9 mouse cellular contexts compared by ENCODE assay signal in the genomic region with DNA sequence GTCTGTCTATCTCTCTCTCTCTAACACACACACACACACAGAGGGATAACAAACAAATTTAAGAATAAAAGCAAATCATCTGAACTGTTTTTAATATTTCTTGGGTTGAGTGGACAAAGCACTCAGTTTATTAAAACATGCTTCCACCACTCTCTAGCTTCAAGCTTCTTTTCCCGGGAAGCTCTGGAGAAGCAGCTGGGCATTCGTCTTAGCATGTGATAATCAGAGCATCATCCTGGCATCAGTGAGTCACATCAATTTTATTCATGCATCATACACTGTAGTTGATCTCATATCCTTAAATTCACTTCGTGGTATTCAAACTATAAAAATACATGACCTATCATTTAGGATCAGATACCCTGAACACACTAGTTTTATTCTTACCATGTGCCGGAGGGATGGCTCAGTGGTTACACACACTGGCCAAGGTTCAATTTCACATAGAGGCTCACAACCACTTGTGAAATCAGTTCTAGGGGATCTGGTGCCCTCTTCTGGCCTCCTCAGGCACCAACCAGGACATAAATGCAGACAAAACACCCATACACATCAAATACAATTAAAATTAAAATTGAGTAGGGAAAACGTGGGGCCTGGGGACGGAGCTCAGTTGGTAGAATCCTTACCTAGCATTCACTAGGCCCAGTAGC.
DNase-seq lines count a peak whose midpoint lies in the region; ATAC-seq and TF ChIP-seq lines count a peak whose summit lies in the region.
"Had no signal": no experiment of that assay in that cellular context is flagged by ENCODE, and none has a peak within 500 bp of the region (broad histone marks: within the 10 kb centered on the region; RNA-seq: fewer than 3 reads in every experiment).

No protein-coding gene starts in this region.

- intact Hi-C loops in left cerebral cortex, postnatal 10 days (cut with DNase I): no loop called here

- peaks cover 7% of the 10 kb centered on the region for H3K4me1 ChIP-seq in liver, adult 2 months (ENCODE audit: control insufficient read depth, insufficient read depth, low read length)
- peaks cover 67% of the 10 kb centered on the region for H3K4me1 ChIP-seq in liver, embryonic 12.5 days
- H3K4me1 ChIP-seq in embryonic facial prominence, embryonic 11.5 days (ENCODE audit: control insufficient read depth, insufficient read depth, low read length): no peaks in the 10 kb centered on the region; the same call in 1 of the 2 replicates

- no peaks in the 10 kb centered on the region for H3K9me3 ChIP-seq in liver, embryonic 12.5 days (replicated peaks)
- H3K9me3 ChIP-seq in embryonic facial prominence, embryonic 11.5 days (replicated peaks; ENCODE audit: control insufficient read depth, low read length): no peaks in the 10 kb centered on the region

- ATAC-seq in liver, embryonic 12.5 days: no peak
- no peak for ATAC-seq in embryonic facial prominence, embryonic 11.5 days (replicated peaks; ENCODE audit: insufficient number of reproducible peaks, low FRiP score, low TSS enrichment, low read depth)

- peak; percentile 24 for DNase-seq in adrenal gland, adult 2 months
- no peak for DNase-seq in adrenal gland, adult 8-10 months
- DNase-seq in liver, adult 2 months (ENCODE audit: extremely low read depth, low read depth, low spot score): peak; percentile 55
- peak; percentile 51 for DNase-seq in embryonic facial prominence, embryonic 11.5 days (ENCODE audit: low spot score)
- DNase-seq in spleen, postnatal 36 days (ENCODE audit: low spot score in 2 of 2): peak; percentile 36 to 52
- DNase-seq in right cerebral cortex, adult 18-20 months: no peak
- no peak for DNase-seq in left cerebral cortex, postnatal 10 days (ENCODE audit: extremely low spot score in 1 of 2, low spot score in 2 of 2)

- no peak overlapping the region for H3K9ac ChIP-seq in liver, adult 2 months (ENCODE audit: low read depth, low read length)
- H3K9ac ChIP-seq in liver, embryonic 12.5 days: no peak overlapping the region
- H3K9ac ChIP-seq in embryonic facial prominence, embryonic 11.5 days (replicated peaks; ENCODE audit: low read length): no peak overlapping the region

- no peak overlapping the region for H3K4me3 ChIP-seq in liver, adult 2 months (ENCODE audit: insufficient read depth, low read depth, low read length)
- H3K4me3 ChIP-seq in liver, embryonic 12.5 days: no peak overlapping the region
- no peak overlapping the region for H3K4me3 ChIP-seq in embryonic facial prominence, embryonic 11.5 days (ENCODE audit: low read depth, low read length)

- H3K36me3 ChIP-seq in liver, adult 2 months (ENCODE audit: control insufficient read depth, insufficient read depth, low read length): no peaks in the 10 kb centered on the region
- no peaks in the 10 kb centered on the region; the same call in 1 of the 2 replicates for H3K36me3 ChIP-seq in liver, embryonic 12.5 days
- no peaks in the 10 kb centered on the region for H3K36me3 ChIP-seq in embryonic facial prominence, embryonic 11.5 days (replicated peaks; ENCODE audit: control insufficient read depth, insufficient read depth, low read depth, low read length)

- 0 out of 2 replicates have a peak, but pooled peaks cover 2% of the 10 kb centered on the region for H3K79me2 ChIP-seq in liver, adult 2 months (ENCODE audit: control insufficient read depth, insufficient read depth, low read length)

- no peak for TF ChIP-seq POLR2A in liver, adult 2 months (IDR thresholded peaks at IDR 0.05; ENCODE audit: extremely low read depth, insufficient read depth, low read length)

- H3K27ac ChIP-seq in liver, adult 2 months (replicated peaks; ENCODE audit: insufficient read depth, low read depth, low read length): no peak overlapping the region
- H3K27ac ChIP-seq in liver, embryonic 12.5 days: no peak overlapping the region
- no peak overlapping the region for H3K27ac ChIP-seq in embryonic facial prominence, embryonic 11.5 days (replicated peaks; ENCODE audit: low read depth, low read length)
- H3K27ac ChIP-seq: macrophage had no signal

- H3K4me2 ChIP-seq in liver, embryonic 12.5 days: no peak overlapping the region
- H3K4me2 ChIP-seq in embryonic facial prominence, embryonic 11.5 days (ENCODE audit: low read depth, low read length): no peak overlapping the region

- WGBS in liver, adult 2 months: 62% methylated on average over 6 of the region's 6 CpGs
- 54% methylated on average over 6 of the region's 6 CpGs for WGBS in liver, embryonic 12.5 days (ENCODE audit: insufficient replicate concordance)
- 74% methylated on average over 6 of the region's 6 CpGs for WGBS in embryonic facial prominence, embryonic 11.5 days

- H3K27me3 ChIP-seq in liver, adult 2 months (ENCODE audit: control insufficient read depth, insufficient read depth, low read length): no peaks in the 10 kb centered on the region
- H3K27me3 ChIP-seq in liver, embryonic 12.5 days (replicated peaks): peaks cover 18% of the 10 kb centered on the region
- no peaks in the 10 kb centered on the region for H3K27me3 ChIP-seq in embryonic facial prominence, embryonic 11.5 days (ENCODE audit: control insufficient read depth, insufficient read depth, low read length)

- peak; percentile 56; the same call in 1 of the 2 replicates for TF ChIP-seq CTCF in liver, adult 2 months (IDR thresholded peaks at IDR 0.05; ENCODE audit: low read depth, low read length)

Comparison
In these comparisons a context has a peak if more than half of its experiments do, and no peak if none do; other contexts are left out.
1. DNase-seq: peak in adrenal gland, adult 2 months (single experiment), liver, adult 2 months (single experiment), embryonic facial prominence, embryonic 11.5 days (single experiment) and spleen, postnatal 36 days (2 of 2); none in adrenal gland, adult 8-10 months (single experiment), right cerebral cortex, adult 18-20 months (single experiment) and left cerebral cortex, postnatal 10 days (0 of 2).